ENCODE assay signal across 8 mouse cellular contexts in the genomic region with DNA sequence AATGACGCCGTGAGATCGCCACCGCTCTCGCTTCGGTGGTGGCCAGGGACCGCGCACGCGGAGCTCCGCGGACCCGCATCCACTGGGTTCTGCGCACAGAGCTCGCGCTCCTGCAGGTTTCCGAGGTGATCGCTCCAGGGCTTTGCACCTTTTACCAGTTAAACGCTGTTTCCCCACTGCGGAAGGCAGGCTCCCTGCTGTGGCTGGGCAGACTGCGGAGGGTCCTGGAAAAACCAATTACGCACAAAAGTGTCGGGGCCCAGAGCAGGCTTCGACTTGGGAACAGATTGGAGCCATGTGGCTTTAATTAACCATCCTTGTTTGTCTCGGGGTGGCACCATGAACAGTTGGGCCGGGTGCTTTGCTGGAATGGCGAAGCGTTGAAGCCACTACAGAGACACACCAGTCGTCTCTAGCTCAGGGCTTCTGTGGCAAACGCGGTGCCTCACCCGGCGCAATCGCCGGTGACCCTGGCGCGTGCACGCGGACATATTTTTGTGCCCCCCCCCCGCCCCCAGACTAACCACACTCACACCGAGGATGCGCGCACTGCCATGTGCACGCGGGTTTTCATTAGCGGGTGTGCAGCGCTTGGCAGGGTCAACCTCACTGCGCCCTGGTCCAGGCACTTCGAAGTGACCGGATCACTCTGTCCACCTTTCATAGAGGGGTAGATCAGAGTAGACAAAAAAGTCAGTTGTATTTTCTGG. TPM values are rescaled to one million over a fixed set of nuclear protein-coding genes. Genes with fewer than 3 reads are reported as not detected.
DNase-seq lines count a peak whose midpoint lies in the region; ATAC-seq and TF ChIP-seq lines count a peak whose summit lies in the region.

No protein-coding gene starts in this region.

- peaks cover 22% of the 10 kb centered on the region for H3K36me3 ChIP-seq in heart, embryonic 15.5 days
- H3K36me3 ChIP-seq in midbrain, postnatal 0 days (ENCODE audit: insufficient read depth, low read length), result no peaks in the 10 kb centered on the region

- no peak for TF ChIP-seq CTCF in midbrain, postnatal 0 days (IDR thresholded peaks at IDR 0.05)

- peaks cover 67% of the 10 kb centered on the region for H3K4me1 ChIP-seq in heart, embryonic 15.5 days (replicated peaks)
- H3K4me1 ChIP-seq in midbrain, postnatal 0 days (ENCODE audit: insufficient read depth, low read length), result peaks cover 6% of the 10 kb centered on the region; the same call in 1 of the 2 replicates

- peak overlapping the region; percentile 94 for H3K27ac ChIP-seq in heart, embryonic 15.5 days
- H3K27ac ChIP-seq in midbrain, postnatal 0 days (ENCODE audit: low read depth, low read length), result no peak overlapping the region

- H3K4me2 ChIP-seq in heart, embryonic 15.5 days, result peak overlapping the region; percentile 78
- peak overlapping the region; percentile 95 for H3K4me2 ChIP-seq in midbrain, postnatal 0 days (ENCODE audit: low read depth, low read length, poor library complexity, severe bottlenecking)

- ATAC-seq in heart, embryonic 15.5 days (replicated peaks; ENCODE audit: insufficient number of reproducible peaks, insufficient read depth, low FRiP score, low read depth), result 0 out of 2 replicates have a peak, but pooled peaks have one; percentile 3
- ATAC-seq in midbrain, postnatal 0 days (ENCODE audit: low FRiP score), result peak; percentile 67

- H3K9me3 ChIP-seq in heart, embryonic 15.5 days (replicated peaks), result no peaks in the 10 kb centered on the region
- no peaks in the 10 kb centered on the region for H3K9me3 ChIP-seq in midbrain, postnatal 0 days (ENCODE audit: low read length)

- peak; percentile 44 for DNase-seq in retina, postnatal 1 day
- no peak for DNase-seq in retina, embryonic 14.5 days (ENCODE audit: low spot score)
- DNase-seq in embryo, embryonic 10.5 days (ENCODE audit: low spot score), result peak; percentile 56
- peak; percentile 32 to 50 for DNase-seq in layer of hippocampus, postnatal 25 days (ENCODE audit: extremely low spot score in 1 of 2, low spot score in 1 of 2)
- DNase-seq in midbrain, postnatal 0 days (ENCODE audit: low spot score), result peak; percentile 21
- DNase-seq in thymus, postnatal 10 days (ENCODE audit: low spot score in 2 of 2), result no peak
- DNase-seq in yolk sac, embryonic 10.5 days (ENCODE audit: low spot score), result no peak

- peak overlapping the region; percentile 92 for H3K9ac ChIP-seq in heart, embryonic 15.5 days
- peak overlapping the region; percentile 56 for H3K9ac ChIP-seq in midbrain, postnatal 0 days (replicated peaks; ENCODE audit: low read length, poor library complexity, severe bottlenecking)

- under 1% methylated on average over 50 of the region's 50 CpGs for WGBS in heart, embryonic 15.5 days
- under 1% methylated on average over 50 of the region's 50 CpGs for WGBS in midbrain, postnatal 0 days

- peak overlapping the region; percentile 80 for H3K4me3 ChIP-seq in heart, embryonic 15.5 days
- H3K4me3 ChIP-seq in midbrain, postnatal 0 days (ENCODE audit: low read depth, low read length), result peak overlapping the region; percentile 50

- H3K27me3 ChIP-seq in heart, embryonic 15.5 days, result no peaks in the 10 kb centered on the region
- H3K27me3 ChIP-seq in midbrain, postnatal 0 days (ENCODE audit: insufficient read depth, low read length), result peaks cover 22% of the 10 kb centered on the region

RNA-seq across cellular contexts. Expression of gene Lamb1, which starts 0.8 kb away (rescaled TPM):
- polyA plus RNA-seq in heart, embryonic 15.5 days (2015; fragmentation: Nextera tagmentation; extraction: Ambion mirVana), result 90.9 and 99.5 TPM in 2 replicates
- 10 to 100 TPM; 36.1 to 37.7 TPM for total RNA-seq in layer of hippocampus, postnatal 25 days (2021)
- total RNA-seq in midbrain, postnatal 0 days (2014; rRNA removed), result 19.5 and 24.6 TPM in 2 replicates
- polyA plus RNA-seq in midbrain, postnatal 0 days (2015; fragmentation: Nextera tagmentation; extraction: Ambion mirVana), result 7.6 and 8.1 TPM in 2 replicates

RNA-seq across cellular contexts. Expression of gene Gm6993, which starts 25.3 kb away (rescaled TPM):
- not detected in 2 replicates for polyA plus RNA-seq in heart, embryonic 15.5 days (2015; fragmentation: Nextera tagmentation; extraction: Ambion mirVana)
- not detected for total RNA-seq in layer of hippocampus, postnatal 25 days (2021)
- not detected in 2 replicates for total RNA-seq in midbrain, postnatal 0 days (2014; rRNA removed)
- polyA plus RNA-seq in midbrain, postnatal 0 days (2015; fragmentation: Nextera tagmentation; extraction: Ambion mirVana), result not detected in 2 replicates

Comparison
In these comparisons a context has a peak if more than half of its experiments do, and no peak if none do; other contexts are left out.
1. DNase-seq: peak in retina, postnatal 1 day (single experiment), embryo, embryonic 10.5 days (single experiment), layer of hippocampus, postnatal 25 days (2 of 2) and midbrain, postnatal 0 days (single experiment); none in retina, embryonic 14.5 days (single experiment), thymus, postnatal 10 days (0 of 2) and yolk sac, embryonic 10.5 days (single experiment).